Mouse (Mus musculus) layer of hippocampus, adult 9-11 months (tissue): ENCODE measurements around the gene Mcf2l.

ENCODE experiments used
- DNase-seq: peaks from one replicate; pipeline ENCODE4 v3.0.0; 2022

The Mcf2l gene

DNA sequence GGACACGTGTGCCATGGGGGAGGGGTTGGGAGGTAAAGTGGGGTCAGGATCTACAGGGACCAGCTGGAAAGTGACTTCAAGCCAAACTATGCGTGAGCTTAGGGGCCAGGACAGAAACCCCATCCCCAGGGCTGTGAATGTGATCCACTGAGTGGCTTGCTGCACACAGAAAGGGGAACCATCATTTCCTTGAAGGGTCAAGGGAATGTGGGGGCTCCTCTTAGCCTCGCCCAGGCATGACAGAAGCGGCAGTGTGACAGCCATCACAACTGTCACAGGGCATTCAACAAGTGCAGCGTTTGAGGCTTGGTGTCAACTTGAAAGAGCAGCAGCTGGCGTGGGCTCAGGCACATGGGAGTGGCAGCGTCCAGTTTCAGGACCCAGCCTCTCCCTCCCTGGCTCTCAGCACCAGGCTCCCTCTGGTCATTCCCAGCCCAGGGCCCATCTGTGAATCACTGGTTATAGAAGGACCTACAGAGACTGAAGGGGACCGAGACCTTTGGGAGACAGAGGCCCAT, 81.8 kb downstream of the Mcf2l start:
- DNase-seq, result no peak

DNA sequence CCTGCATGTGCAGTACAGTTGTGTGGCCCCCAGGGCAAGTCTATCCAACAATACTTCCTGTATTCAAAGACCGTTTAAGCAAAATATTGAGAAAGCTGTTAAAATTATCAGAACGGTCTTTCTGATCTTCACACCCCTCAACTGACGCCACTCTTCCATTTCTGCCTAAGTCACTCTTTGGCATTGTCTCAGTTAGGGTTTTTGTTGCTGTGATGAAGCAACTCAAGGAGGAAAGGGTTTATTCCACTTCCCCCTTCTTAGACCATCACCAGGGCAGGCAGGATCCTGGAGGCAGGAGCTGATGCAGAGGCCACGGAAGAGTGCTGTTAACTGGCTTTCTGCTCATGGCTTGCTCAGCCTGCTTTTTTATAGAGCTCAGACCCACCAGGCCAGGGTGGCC, 82.3 kb downstream of the Mcf2l start:
- DNase-seq, result no peak

DNA sequence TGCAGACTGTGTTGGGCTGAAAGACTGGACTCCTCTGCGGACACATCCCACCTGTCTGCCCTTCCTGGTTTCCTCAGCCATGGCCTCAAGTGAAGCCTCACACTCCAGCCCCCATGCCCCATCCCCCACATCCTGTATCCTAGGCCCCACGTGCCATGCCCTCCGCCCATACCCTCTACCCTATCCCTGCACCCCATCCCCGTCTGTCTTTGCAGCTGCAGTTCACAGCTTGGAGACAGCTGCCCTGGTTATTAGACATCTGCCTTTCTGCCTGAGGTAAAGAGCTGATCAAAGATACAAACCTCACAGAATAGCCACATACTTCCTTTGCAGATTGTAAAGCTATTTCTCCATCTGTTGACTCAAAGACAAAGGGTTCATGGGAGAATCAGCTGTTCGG, 83.3 kb downstream of the Mcf2l start:
- no peak for DNase-seq

DNA sequence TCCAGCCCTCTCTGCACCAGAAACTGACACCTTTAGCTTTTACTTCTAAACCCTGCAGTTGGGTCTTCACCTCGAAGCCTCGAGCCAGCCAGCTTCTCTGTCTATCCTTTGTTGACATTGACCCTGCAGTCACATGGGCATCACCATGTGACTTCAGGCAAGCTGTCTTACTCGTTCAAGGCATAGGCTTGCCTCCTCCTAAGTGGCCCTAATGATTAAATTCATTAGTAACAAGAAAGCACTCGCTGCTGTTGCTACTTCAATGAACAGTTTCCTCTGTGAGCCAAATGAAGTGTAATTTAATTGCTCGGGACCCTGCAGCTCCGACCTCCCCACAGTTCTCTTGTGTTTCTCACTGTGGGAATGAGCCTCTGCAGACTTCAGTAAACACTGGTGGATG, 83.8 kb downstream of the Mcf2l start:
- DNase-seq, result no peak

DNA sequence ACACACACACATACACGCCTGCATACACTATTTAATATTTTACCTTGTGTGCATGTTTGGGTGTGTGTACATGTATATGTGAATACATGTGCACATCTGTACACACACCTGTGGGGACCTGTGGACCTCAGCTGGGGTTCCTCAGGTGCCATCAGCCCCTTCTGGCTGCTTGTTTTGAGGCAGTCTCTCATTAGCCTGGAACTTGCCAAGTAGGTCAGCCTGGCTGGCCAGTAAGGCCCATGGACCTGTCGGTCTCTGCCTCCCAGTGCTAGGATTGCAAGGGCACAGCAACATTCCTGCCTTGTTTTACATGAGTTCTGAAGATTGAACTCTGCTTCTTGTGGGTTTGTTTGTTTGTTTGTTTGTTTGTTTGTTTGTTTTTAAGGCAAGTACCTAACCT, 87.0 kb downstream of the Mcf2l start:
- DNase-seq, result no peak

DNA sequence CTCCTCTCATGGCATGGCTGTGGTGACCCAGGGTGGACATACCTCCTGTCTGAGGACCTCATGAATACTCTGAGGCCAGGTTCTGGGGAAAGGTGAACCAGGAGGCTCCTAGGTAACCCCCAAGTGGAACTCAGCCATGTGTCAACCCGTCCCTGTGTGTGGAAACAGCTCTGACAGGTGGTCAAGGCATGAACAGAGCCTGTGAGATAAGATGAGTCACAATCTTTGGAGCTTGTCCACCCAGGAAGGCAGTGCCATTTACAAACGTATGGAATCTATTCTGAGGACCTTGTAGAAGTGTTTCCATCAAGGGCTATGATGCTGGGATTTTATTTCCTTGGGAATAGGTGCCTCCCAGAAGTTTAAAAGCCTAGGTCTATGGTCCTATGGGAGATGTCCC, 87.6 kb downstream of the Mcf2l start:
- DNase-seq, result no peak

DNA sequence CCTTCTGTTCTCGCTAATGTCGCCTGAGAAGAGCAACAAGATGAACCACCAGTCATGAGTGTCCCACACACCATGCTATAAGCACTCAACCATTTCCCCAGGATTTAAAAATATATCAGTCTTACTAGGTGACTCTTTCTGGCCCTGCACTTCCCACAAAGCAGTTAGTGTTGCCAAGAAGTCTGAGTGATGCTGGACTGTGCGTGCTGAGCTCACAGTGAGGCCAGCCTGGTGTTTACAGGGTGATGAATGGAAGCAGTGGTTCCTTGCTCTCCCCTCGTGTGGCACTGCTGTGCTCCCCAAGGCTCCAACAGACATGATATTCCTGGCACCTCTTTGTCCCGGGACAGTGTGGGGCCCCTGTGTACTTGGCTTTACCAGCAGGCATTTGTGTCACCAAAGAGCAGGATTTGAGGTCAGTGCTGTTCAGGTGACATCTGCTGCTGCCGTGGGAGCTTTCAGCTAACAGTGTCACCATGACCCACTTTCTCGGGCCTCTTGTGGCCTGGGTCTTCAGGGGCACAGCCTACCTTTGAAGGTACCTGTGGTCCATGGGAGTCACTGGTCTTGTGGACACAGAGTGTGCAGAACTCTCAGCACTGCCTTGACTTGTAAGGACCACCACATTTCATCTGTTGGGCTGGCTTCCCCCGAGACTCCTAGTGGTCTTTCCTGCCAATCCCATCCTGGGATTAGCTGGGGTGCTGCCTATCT, 88.4 kb downstream of the Mcf2l start:
- no peak for DNase-seq

DNA sequence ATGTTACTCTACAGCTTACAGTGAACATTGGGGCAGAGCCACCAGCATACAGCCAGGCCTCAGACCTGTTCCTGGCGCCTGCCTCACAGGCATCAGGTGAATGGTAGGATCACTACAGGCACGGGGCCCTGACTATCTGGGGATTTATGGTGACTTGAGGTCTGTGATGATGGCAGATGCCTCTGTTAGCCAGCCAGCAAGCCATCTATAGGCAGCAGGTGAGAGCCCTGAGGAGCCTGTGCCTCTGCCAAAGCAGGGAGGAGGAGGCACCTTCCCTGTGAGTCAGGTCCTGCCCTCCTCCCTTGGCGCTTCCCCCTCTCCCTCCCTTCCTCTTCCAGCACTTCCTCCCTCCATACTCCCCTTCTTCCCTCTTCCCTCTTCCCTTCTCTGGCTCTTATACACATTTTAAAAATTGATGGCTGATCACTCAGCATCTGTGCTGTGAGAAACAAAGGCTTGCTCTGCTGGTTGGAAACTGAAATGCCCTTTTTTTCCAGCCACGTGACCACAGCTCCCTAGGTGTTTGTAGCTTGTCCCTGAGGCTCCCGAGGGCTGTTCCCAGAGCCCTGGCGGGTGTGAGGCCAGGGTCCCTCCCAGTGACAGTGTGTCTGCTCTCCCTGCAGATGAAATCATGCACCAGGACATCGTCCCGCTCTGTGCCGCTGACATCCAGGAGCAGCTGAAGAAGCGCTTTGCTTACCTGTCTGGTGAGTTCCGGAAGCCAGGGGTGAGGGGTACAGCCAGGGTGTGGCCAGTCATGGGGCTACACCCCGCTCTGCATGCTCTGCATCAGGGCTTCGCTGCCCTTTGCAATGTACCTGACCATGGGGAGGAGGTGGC, 89.2 kb downstream of the Mcf2l start:
- DNase-seq, result no peak

DNA sequence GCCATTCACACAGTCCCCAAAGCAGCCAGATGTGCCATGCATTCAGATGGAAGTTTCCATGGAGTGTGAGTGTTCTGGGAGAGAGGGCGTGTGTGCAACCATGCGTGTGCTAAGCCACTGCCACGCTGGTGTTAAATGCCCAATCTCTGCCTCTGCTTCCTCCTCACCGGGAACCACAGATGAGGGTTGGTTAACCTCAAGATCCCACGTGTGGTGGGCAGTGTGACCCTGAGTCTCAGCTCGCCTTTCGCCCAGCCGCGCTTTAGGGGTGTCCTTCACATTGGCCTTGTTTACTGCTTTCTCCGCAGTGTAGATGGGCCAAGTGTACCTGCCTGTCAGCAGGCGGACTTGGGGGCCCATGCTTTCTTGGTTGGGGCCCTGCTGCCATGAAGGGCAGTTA, 102.7 kb downstream of the Mcf2l start:
- no peak for DNase-seq

DNA sequence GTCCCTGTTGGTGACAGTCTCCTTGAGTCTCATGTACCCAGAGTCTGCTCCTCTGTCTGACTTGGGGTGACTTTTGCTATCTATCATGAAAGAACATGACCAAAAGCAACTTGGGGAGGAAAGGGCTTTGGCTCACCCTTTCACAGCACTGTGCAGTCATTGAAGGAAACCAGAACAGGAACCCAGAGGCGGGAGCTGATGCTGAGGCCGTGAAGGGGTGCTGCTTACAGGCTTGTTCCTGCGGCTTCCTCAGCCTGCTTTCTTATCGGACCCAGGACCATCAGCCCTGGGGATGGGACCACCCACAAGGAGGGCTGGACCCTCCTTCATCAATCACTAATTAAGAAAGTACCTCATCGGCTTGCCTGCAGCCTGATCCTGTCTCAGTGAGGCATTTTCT, 103.1 kb downstream of the Mcf2l start:
- no peak for DNase-seq

DNA sequence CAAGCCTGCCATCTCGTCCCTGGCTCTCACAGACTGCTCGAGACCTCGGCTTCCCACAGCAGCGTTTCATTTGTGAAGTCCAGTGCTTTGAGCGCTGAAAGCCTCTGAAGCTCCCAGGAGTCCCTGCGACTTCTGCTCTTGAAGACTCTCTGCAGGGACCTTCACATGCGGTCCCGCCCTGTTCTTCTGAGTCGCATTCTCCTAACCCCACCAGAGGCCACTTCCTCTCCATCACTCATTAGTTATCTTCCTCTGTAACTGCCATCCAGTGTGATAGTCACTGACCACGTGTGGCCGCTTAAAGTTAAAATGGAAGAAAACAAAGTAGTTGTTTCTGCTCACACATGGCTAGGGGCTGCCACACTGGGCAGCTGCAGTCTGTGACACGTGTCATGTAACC, 103.7 kb downstream of the Mcf2l start:
- DNase-seq, result no peak

DNA sequence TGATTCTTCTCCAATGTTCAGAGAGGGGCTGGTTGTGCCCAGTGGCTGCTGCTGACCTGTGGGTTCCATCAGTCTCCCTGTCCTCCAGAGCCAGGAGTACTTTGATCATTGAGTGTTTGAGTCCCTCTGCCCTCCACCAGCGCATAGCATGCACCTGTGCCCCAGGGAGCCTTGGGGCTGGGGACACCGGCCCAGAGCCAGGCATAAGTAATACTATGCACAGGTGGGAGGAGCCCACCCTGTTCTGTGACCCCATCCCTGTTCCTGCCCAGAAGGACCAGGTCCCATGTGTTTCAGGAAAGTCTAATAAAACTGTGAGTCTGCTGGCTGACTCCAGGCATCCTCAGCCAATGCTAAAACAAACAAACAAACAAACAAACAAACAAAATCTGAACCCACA, 104.7 kb downstream of the Mcf2l start:
- no peak for DNase-seq

DNA sequence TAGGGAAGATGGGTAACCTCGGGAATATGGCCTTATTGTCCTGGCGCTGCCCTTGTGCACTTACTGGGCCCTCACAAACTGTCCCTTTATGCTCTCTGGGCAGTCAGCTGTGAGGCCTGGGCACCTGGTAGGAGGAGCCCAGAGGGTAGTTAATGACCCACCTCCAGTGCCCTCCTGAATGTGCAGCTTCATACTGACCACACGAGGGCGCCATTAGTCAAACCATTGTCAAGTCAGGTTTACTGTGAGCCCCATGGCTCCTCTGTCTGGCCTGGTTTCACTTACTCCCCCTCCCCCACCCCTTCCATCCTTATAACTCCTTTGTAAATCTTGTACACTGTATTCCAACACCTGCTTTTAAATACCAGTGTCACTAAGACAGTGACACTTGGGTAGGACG, 105.1 kb downstream of the Mcf2l start:
- no peak for DNase-seq

DNA sequence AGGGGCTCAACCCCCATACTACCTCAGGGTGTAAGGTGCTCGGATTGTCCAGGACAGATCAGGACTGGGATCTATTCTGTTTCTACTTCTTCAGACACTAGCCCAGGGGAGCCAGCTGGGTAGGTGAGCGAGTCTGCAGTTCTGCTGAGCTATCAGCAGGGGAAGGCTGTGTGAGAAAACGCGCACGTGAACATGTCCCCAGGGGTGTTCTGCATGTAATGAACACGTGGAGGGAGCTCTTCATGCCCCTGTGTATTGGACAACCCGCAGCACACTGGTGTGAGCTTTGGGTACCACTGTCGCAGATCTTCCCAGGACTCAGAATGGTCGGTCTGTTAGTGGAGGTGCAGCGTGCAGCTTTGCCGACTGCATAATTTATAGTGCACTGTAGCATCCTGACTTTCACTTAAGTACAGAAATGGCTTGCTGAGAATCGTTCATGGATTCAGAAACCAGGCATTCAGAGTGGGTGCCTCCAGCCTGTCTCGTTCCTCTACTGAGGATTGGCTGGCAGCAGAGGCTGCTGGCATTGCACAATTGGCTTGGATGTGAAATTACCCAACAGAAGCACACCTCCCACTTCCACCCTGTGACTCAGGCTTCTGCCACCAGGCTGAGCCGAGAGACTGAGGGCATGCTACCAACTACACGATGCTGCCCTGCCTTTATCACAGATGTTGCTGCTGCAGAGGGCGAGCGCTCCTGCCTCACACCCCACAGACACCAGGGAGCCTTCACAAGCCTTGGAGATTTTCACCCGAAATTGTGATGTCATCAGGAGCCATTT, 110.3 kb downstream of the Mcf2l start:
- DNase-seq, result peak; percentile 94

DNA sequence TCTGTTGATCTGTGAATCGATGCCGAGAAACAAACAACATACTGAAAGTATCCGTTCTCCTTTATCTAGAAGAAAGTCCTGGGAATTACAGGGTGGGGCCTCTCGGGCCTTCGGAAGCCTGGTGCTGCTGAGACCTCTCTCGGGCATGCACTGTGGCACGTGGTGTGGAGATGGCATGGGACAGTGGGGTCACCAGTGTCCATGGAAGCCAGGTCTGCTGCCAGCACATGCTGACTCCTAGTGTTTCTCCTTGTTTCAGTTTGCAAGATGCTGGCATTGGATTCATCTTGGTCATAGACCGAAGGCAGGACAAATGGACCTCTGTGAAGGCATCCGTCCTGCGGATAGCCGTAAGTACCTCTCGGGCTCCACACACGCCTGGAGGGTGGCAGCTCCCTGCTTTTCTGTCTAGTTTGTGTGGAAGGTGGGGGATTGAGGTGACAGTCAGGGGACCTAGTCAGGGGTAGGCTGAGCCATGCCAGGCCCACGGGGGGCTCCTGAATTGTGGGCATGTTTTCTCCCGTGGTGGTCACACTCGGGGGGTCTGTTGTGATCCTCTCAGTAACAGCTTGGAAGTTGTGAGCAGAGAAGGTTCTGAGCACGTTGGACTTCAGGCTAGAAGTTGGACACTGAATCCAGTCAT, 111.1 kb downstream of the Mcf2l start:
- no peak for DNase-seq

DNA sequence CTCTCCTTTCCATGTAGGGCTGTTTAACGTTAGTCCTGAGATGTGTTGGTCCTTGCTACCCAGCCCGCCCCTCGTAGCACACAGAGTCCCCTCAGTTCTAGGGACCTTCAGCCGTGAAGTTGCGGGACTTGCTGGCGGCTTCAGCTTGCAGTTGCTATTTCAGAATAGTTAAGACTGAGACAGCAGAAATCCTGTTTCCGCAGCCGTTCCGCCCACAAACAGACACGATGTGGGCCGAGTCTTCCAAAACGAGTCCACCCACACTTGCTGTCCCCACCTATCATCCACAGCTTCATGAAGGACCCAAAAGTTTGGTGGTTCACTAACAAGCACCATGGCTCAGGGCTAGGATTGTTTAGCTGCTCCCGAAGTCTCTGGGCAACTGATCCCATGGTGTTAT, 111.7 kb downstream of the Mcf2l start:
- peak; percentile 83 for DNase-seq

DNA sequence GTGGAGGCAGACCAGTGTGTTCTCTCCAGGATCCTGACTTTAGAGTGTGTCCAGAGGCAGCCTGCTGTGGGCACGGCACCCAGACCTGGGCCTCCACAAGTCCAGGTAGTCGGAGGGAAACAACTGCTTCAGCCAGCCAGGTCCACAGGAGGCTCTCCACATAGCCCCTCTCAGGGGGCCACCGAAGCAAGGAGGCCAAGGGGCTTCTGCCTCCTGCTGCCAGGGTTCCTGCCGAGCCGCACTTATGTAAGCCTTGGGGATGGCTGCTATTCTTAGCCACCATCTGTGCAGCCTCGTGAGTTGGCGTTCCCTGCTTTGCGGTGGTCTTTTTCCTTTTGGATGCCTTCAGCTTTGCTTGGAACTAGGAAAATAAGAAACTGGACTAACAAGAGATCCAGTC, 114.0 kb downstream of the Mcf2l start:
- DNase-seq, result peak; percentile 66

DNA sequence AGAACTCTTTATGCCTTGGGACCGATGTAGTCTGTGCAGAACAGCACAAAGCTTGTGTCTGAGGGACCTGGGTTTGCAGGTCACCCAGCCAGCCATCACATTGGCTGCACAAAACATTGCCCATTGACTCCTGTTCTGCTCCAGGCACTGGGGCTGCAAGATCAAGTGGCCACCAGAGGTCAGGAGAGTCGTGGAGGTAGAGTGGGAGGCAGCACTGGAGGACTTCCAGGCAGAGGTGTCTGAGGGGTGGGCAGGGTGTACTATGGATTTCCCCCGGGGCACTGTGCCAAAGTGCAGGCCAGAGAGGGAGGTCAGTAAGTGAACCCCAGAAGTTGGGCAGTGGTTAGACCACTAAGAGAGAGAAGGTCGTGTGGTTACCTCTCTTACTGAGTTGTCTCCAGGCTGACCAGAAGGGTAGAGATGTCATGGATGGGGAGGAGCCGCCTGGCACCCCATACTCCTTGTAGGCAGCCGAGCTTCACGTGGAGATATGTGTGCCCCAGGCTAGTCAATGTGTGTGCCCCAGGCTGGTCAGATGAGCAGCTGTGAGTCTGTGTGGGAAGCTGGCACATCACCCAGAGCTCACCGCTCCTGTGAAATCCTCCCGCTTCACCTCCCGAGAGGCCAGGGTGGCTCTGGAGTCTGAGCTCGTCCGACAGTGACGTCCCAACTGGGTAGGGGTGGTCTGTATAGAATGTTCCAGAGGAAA, 115.3 kb downstream of the Mcf2l start:
- no peak for DNase-seq

DNA sequence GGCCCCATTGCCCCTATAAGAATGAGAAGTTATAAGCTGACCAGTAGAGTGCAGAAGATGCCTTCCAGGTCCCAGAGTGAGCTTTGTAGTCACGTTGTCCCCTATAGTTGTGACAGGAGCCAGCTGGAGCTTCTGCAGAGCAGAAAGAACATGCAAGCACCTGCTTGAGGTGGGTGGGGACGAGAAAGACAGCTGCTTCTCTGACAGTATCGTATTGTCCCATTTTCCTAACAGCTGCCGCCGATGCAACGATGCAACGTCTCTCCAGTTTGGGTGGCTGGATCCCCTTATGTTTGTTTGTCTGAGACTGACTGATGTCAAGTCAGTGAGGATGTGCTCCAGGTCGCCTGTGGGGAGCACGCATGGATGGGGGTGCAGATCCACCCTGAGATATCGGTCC, 117.8 kb downstream of the Mcf2l start:
- no peak for DNase-seq

DNA sequence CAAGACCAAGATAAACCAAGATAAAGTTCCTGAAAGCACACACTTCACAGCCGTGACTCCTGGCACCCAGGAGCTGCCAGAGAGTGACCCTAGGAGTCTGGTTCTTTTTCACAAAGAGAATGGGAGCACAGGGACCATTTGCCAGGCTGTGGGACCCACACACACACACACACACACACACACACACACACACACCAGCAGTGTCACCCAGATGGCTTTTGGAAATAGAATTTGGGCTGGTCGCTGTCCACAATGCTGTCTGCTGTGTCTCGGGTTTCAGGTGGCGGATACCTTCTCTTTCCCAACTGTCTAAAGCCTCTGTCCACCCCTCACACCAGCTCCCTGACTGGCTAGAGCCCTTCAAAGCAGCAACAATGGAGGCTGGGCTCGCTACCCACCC, 120.9 kb downstream of the Mcf2l start:
- no peak for DNase-seq

DNA sequence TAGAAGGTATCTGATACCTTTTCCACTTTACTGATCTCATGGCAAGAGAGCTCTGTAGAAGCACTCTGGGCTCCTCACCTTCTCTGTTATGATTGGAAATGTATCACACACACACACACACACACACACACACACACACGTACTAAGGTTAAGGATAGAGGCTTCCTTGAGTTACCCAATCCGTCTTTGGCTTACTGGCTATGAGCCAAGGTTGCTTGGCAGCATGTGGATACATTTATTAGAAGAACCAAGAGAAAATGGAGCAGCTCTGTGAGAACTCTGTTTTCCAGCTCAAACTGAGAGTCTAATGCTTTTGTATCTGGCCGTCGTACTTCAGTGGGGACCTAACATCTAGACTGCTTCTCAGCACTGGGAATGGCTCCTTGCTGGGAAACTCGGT, 121.9 kb downstream of the Mcf2l start:
- DNase-seq, result peak; percentile 56

DNA sequence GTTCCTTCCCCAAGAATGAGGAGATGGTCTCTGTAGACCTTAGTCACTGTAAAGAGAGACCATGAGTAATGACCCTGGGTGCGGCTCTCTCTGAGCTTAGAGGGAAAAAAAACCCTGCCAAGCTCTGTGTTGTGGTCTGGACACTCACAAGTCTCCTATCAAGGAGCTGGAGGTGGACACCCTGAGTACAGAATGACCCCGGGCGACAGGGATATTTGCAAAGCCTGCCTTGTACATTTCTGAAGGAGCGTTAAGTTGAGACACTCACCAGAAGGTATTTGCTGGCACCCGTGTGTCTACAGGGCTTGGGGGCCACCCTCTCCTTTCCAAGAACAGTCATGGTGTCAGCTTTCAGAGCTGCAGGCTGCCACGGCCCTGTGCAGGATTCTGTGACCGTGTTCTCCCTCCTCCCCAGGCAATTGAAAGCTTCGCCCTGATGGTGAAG, 123.2 kb downstream of the Mcf2l start:
- DNase-seq, result no peak
